Comparison of ENCODE assay signal across 9 mouse cellular contexts in genomic region chr2:93870842-93871241, GRCm38 (mm10). TPM values are rescaled to one million over a fixed set of nuclear protein-coding genes. Genes with fewer than 3 reads are reported as not detected.
DNase-seq lines count a peak whose midpoint lies in the region; ATAC-seq and TF ChIP-seq lines count a peak whose summit lies in the region.
"Had no signal": no experiment of that assay in that cellular context is flagged by ENCODE, and none has a peak within 500 bp of the region (broad histone marks: within the 10 kb centered on the region; RNA-seq: fewer than 3 reads in every experiment).

No protein-coding gene starts in this region.

- H3K27ac ChIP-seq in forebrain, embryonic 12.5 days: no peak overlapping the region
- no peak overlapping the region for H3K27ac ChIP-seq in lung, postnatal 0 days (ENCODE audit: low read length)
- H3K27ac ChIP-seq: lung, embryonic 15.5 days had no signal

- intact Hi-C loops in heart, postnatal 36 days (cut with DNase I): loop anchor here (1.0 kb wide), 1 partner anchor 131 kb away; no protein-coding TSS in a partner anchor

- no peak overlapping the region for H3K4me3 ChIP-seq in forebrain, embryonic 12.5 days (replicated peaks)
- H3K4me3 ChIP-seq in lung, postnatal 0 days (ENCODE audit: low read depth, low read length): no peak overlapping the region
- H3K4me3 ChIP-seq: lung, embryonic 15.5 days had no signal

- peak; percentile 79 for DNase-seq in MN1 (ENCODE audit: low spot score)
- DNase-seq in c-Kit-positive CD71-negative TER-119-negative erythroid progenitor cells, embryonic 14.5 days (ENCODE audit: low read depth): peak; percentile 49
- peak; percentile 70 to 75 for DNase-seq in heart, postnatal 36 days
- DNase-seq in layer of hippocampus, adult 8-10 months (ENCODE audit: low spot score in 2 of 2): peak; percentile 63 to 80
- DNase-seq in lung, postnatal 0 days (ENCODE audit: low spot score): peak; percentile 72
- DNase-seq in right cerebral cortex, adult 18-20 months: peak; percentile 73

- H3K9me3 ChIP-seq in forebrain, embryonic 12.5 days: no peaks in the 10 kb centered on the region
- no peaks in the 10 kb centered on the region for H3K9me3 ChIP-seq in lung, postnatal 0 days (ENCODE audit: low read length)
- H3K9me3 ChIP-seq: lung, embryonic 15.5 days had no signal

- ATAC-seq in forebrain, embryonic 12.5 days (ENCODE audit: low FRiP score): peak; percentile 60
- peak; percentile 57 for ATAC-seq in lung, postnatal 0 days
- no peak for ATAC-seq in inflammation-experienced regulatory T-cells, adult 6 months

- 41% methylated on average over 4 of the region's 4 CpGs for WGBS in forebrain, embryonic 12.5 days
- 35% methylated on average over 4 of the region's 4 CpGs for WGBS in lung, postnatal 0 days

- TF ChIP-seq EP300 in lung, postnatal 0 days (IDR thresholded peaks at IDR 0.05): no peak

- H3K27me3 ChIP-seq in forebrain, embryonic 12.5 days: no peaks in the 10 kb centered on the region
- no peaks in the 10 kb centered on the region for H3K27me3 ChIP-seq in lung, postnatal 0 days (replicated peaks; ENCODE audit: insufficient read depth, low read length)
- H3K27me3 ChIP-seq: lung, embryonic 15.5 days had no signal

- TF ChIP-seq CTCF in lung, postnatal 0 days (IDR thresholded peaks at IDR 0.05): peak; percentile 73

- peaks cover 14% of the 10 kb centered on the region for H3K4me1 ChIP-seq in forebrain, embryonic 12.5 days
- H3K4me1 ChIP-seq in lung, postnatal 0 days (ENCODE audit: insufficient read depth, low read depth, low read length): no peaks in the 10 kb centered on the region

- H3K36me3 ChIP-seq in forebrain, embryonic 12.5 days (replicated peaks): no peaks in the 10 kb centered on the region
- no peaks in the 10 kb centered on the region for H3K36me3 ChIP-seq in lung, postnatal 0 days (ENCODE audit: insufficient read depth, low read length)
- H3K36me3 ChIP-seq: lung, embryonic 15.5 days had no signal

- H3K9ac ChIP-seq in forebrain, embryonic 12.5 days: no peak overlapping the region
- no peak overlapping the region for H3K9ac ChIP-seq in lung, postnatal 0 days (replicated peaks; ENCODE audit: low read depth)
- H3K9ac ChIP-seq: lung, embryonic 15.5 days had no signal

- no peak overlapping the region for H3K4me2 ChIP-seq in forebrain, embryonic 12.5 days
- no peak overlapping the region for H3K4me2 ChIP-seq in lung, postnatal 0 days (replicated peaks; ENCODE audit: low read depth, low read length)
- H3K4me2 ChIP-seq: lung, embryonic 15.5 days had no signal

RNA-seq across cellular contexts. Expression of gene Accsl, which starts 1.9 kb away (rescaled TPM):
- 0.28 and 0.31 TPM in 2 replicates for polyA plus RNA-seq in forebrain, embryonic 12.5 days (2016; fragmentation: Nextera tagmentation; extraction: Ambion mirVana)
- not detected for total RNA-seq in heart, postnatal 36 days (2021)
- total RNA-seq in layer of hippocampus, adult 8-10 months (2022): under 1 TPM in 2 of 4 experiments, not detected in 2; 0.73 to 0.91 TPM
- polyA plus RNA-seq in lung, postnatal 0 days (2015; fragmentation: Nextera tagmentation; extraction: Ambion mirVana): not detected in 2 replicates
- not detected for polyA plus RNA-seq in inflammation-experienced regulatory T-cells, adult 6 months (2017; shearing (Covaris generic))

RNA-seq across cellular contexts. Expression of gene Accs, which starts 21.1 kb away (rescaled TPM):
- 7.8 and 8.3 TPM in 2 replicates for polyA plus RNA-seq in forebrain, embryonic 12.5 days (2016; fragmentation: Nextera tagmentation; extraction: Ambion mirVana)
- 1 to 10 TPM; 4.0 to 6.2 TPM for total RNA-seq in heart, postnatal 36 days (2021)
- total RNA-seq in layer of hippocampus, adult 8-10 months (2022): 1 to 10 TPM; 2.0 to 8.8 (median 4.3) TPM
- polyA plus RNA-seq in lung, postnatal 0 days (2015; fragmentation: Nextera tagmentation; extraction: Ambion mirVana): 5.7 and 6.0 TPM in 2 replicates
- 10 to 100 TPM in 2 of 3 experiments, 1 to 10 TPM in 1; 9.1 to 20.9 (median 18.5) TPM for polyA plus RNA-seq in inflammation-experienced regulatory T-cells, adult 6 months (2017; shearing (Covaris generic))

RNA-seq across cellular contexts. Expression of gene Ext2, which starts 48.5 kb away (rescaled TPM):
- polyA plus RNA-seq in forebrain, embryonic 12.5 days (2016; fragmentation: Nextera tagmentation; extraction: Ambion mirVana): 68.8 and 69.2 TPM in 2 replicates
- total RNA-seq in heart, postnatal 36 days (2021): 10 to 100 TPM; 40.4 to 44.1 TPM
- total RNA-seq in layer of hippocampus, adult 8-10 months (2022): 10 to 100 TPM; 46.2 to 62.6 (median 57.5) TPM
- polyA plus RNA-seq in lung, postnatal 0 days (2015; fragmentation: Nextera tagmentation; extraction: Ambion mirVana): 69.6 and 76.6 TPM in 2 replicates
- polyA plus RNA-seq in inflammation-experienced regulatory T-cells, adult 6 months (2017; shearing (Covaris generic)): 10 to 100 TPM in 2 of 3 experiments, 1 to 10 TPM in 1; 9.6 to 13.7 (median 12.9) TPM
